Mouse (Mus musculus) heart, embryonic 13.5 days (tissue): ENCODE measurements at regions not wholly inside any gene's neighbourhood (a gene's known extent, or its start where the extent isn't known, plus 50 kb on each side); places are given as distances from the start of the nearest gene placed in this dataset.
"Not testable (repeated sequence)": the region's sequence is repeated elsewhere in the genome, so short reads cannot be mapped to it uniquely, and the experiment has no call there.

Source experiments
- ATAC-seq: fragments of 200-750 bp; cut with Nextera tagmentation; 2 replicates; pipeline ENCODE4 v1.8.0; 2017; ENCODE audit warnings: moderate TSS enrichment; ENCODE audit not compliant: insufficient number of reproducible peaks, low FRiP score, low TSS enrichment; ENCODE audit errors: extremely low read depth
- H3K27ac ChIP-seq: fragments of 300-500 bp; sonication (generic); replicated peaks from 2 replicates; pipeline ENCODE4 v1.5.1; 2015; ENCODE audit warnings: moderate library complexity, mild to moderate bottlenecking, inconsistent platforms
- H3K27me3 ChIP-seq: fragments of 300-500 bp; sonication (generic); replicated peaks from 2 replicates; pipeline ENCODE4 v1.6.1; 2015; ENCODE audit warnings: mild to moderate bottlenecking, inconsistent platforms
- H3K36me3 ChIP-seq: fragments of 300-500 bp; sonication (generic); 2 replicates; pipeline ENCODE4 v1.6.1; 2015; ENCODE audit warnings: mild to moderate bottlenecking, inconsistent platforms
- H3K4me1 ChIP-seq: fragments of 300-500 bp; sonication (generic); 2 replicates; pipeline ENCODE4 v1.6.1; 2015; ENCODE audit warnings: inconsistent platforms
- H3K4me2 ChIP-seq: fragments of 300-500 bp; sonication (generic); 2 replicates; pipeline ENCODE4 v1.6.1; 2015; ENCODE audit warnings: inconsistent platforms, mild to moderate bottlenecking, moderate library complexity
- H3K4me3 ChIP-seq: fragments of 300-500 bp; sonication (generic); 2 replicates; pipeline ENCODE4 v1.5.1; 2015; ENCODE audit warnings: moderate library complexity, mild to moderate bottlenecking, inconsistent platforms
- H3K9ac ChIP-seq: fragments of 300-500 bp; sonication (generic); 2 replicates; pipeline ENCODE4 v1.6.1; 2015; ENCODE audit warnings: inconsistent platforms, mild to moderate bottlenecking, moderate library complexity
- H3K9me3 ChIP-seq: fragments of 300-500 bp; sonication (generic); 2 replicates; pipeline ENCODE4 v1.6.1; 2016; ENCODE audit warnings: inconsistent platforms
- WGBS: fragments of 180-500 bp; shearing (Covaris S2); methylation state at CpG from one replicate; pipeline ENCODE4 v1.1.7; 2015; ENCODE audit warnings: mixed read lengths; 5-methylcytosine and 5-hydroxymethylcytosine counted together

DNA sequence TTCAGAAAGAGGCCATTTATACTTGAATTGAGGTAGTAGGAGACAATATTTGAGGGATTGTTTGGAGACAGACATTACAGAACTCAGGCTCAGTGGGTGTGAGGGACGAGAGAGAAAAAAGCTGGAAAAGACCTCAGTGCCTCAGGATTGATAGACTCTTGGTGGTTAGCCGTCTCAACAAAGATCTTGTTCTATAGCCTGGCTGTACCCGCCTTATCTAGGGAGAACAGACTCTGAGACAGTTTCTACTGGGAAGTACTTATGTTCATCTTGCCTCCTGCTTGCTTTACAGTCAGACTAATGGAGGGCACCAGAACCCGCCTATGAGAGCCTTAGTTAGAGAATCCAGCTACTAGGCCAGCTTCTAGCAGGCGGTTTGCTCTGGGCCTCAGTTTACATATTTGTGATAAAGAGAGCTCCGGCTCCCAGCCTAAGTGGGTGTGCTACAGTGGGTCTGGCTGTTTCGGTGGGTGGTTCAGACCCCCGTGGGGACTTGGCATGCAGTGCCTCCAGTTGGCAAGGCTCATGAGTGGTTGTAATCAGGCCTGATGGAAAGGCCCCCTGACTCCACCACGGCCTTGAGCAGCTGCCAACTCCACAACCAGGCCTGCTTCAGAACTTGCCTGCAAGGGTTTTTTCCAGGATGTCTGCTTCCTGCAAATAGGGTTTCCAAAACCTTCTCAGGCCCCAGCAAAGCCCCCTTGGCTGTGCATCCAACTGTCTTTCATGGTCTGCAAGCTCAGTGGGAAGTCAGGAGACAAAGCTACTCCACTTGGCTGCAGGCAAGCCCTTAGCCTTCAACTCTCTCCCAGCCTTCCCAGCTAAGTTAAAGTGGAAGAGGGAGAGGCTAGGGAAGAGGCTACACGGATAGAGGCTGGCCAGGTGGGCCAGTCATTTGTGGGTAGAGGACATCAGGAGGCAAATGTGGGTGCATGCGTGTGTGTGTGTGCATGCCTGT, 124.1 kb downstream of the Zfp36l1 start:
- no peak for ATAC-seq
- Histone ChIP-seq H3K4me1 (peaks cover 85% of the 10 kb centered on the region), H3K36me3 (no peaks in the 10 kb centered on the region), H3K27me3 (no peaks in the 10 kb centered on the region), H3K4me2 (0 out of 2 replicates have a peak overlapping the region, but pooled peaks have one; percentile 11), H3K9ac (peak overlapping the region; percentile 63), H3K9me3 (no peaks in the 10 kb centered on the region), H3K27ac (peak overlapping the region; percentile 91), H3K4me3 (no peak overlapping the region)
- WGBS: 51% methylated on average over 11 of the region's 11 CpGs

DNA sequence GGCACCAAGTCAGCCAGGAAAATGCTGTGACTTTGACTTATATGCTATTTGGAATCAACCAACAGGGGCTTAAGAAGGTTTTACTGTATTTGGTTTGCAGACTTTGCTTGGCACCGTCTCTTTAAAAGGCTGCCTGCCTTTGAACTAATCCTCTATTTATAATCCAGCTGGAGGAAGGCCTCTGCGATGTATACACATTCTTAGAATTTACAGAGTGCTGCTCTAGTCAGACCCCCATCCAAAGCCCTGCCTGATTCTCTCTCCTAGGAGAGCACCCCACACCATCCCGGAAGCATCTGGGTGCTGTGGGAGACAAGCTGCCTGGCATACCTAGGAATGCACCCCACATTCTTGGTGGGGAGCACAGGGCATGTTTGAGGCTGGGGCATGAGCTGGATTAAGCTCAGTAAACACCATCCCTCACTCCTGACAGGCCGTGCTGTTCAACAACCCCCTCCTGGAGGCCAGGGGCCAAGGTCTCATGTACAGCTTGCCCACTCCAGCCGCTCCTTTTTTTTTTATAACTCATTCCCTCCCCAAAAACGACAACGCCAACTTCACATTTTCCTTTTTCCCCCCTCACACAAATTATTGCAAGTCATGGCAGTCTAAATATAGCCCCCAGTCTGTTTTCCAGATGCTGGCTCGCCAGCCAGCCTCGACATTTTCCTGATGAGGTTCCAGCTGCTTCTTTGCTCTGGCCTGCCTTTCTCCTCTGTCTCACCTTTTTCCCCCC, 126.4 kb downstream of the Zfp36l1 start:
- WGBS: 21% methylated on average over 9 of the region's 9 CpGs
- no peak for ATAC-seq
- Histone ChIP-seq H3K4me2 (0 out of 2 replicates have a peak overlapping the region, but pooled peaks have one; percentile 6), H3K9ac (peak overlapping the region; percentile 35), H3K27me3 (no peaks in the 10 kb centered on the region), H3K4me3 (no peak overlapping the region), H3K9me3 (no peaks in the 10 kb centered on the region), H3K36me3 (no peaks in the 10 kb centered on the region), H3K27ac (peak overlapping the region; percentile 84), H3K4me1 (peaks cover 83% of the 10 kb centered on the region)

GRCm38 (mm10) chr12:79984985-79985747, 127.6 kb downstream of the Zfp36l1 start:
- H3K36me3 ChIP-seq: no peaks in the 10 kb centered on the region
- no peak overlapping the region for H3K4me2 ChIP-seq
- WGBS: 50% methylated on average over 5 of the region's 5 CpGs
- no peaks in the 10 kb centered on the region for H3K27me3 ChIP-seq
- H3K9me3 ChIP-seq: no peaks in the 10 kb centered on the region
- H3K9ac ChIP-seq: no peak overlapping the region; the same call in 1 of the 2 replicates
- ATAC-seq: no peak
- H3K27ac ChIP-seq: peak overlapping the region; percentile 81
- peaks cover 74% of the 10 kb centered on the region for H3K4me1 ChIP-seq
- no peak overlapping the region for H3K4me3 ChIP-seq

- Histone ChIP-seq H3K4me3 (no peak overlapping the region), H3K4me2 (no peak overlapping the region), H3K27ac (peak overlapping the region; percentile 81), H3K27me3 (no peaks in the 10 kb centered on the region), H3K36me3 (no peaks in the 10 kb centered on the region), H3K9me3 (no peaks in the 10 kb centered on the region), H3K4me1 (peaks cover 65% of the 10 kb centered on the region), H3K9ac (no peak overlapping the region; the same call in 1 of the 2 replicates)
- whole genome bisulfite sequencing: 50% methylated on average over 10 of the region's 10 CpGs
- ATAC-seq: no peak
These were observed 128.6 kb downstream of the Zfp36l1 start for GRCm38 (mm10) chr12:79984025-79984790.

GRCm38 (mm10) chr12:79983232-79983631, 129.6 kb downstream of the Zfp36l1 start:
- Histone ChIP-seq H3K4me2 (no peak overlapping the region), H3K4me3 (no peak overlapping the region), H3K9me3 (no peaks in the 10 kb centered on the region), H3K36me3 (no peaks in the 10 kb centered on the region), H3K4me1 (peaks cover 55% of the 10 kb centered on the region), H3K27me3 (no peaks in the 10 kb centered on the region), H3K27ac (no peak overlapping the region; the same call in 1 of the 2 replicates), H3K9ac (no peak overlapping the region)
- no peak for ATAC-seq
- WGBS: 44% methylated on average over 6 of the region's 6 CpGs

GRCm38 (mm10) chr12:79982497-79982896, 130.3 kb downstream of the Zfp36l1 start:
- not testable (repeated sequence) for H3K4me3 ChIP-seq, H3K9ac ChIP-seq, H3K36me3 ChIP-seq, H3K4me2 ChIP-seq, H3K27ac ChIP-seq, H3K27me3 ChIP-seq, H3K9me3 ChIP-seq, ATAC-seq
- WGBS: 67% methylated on average over 1 of the region's 1 CpGs
- peaks cover 48% of the 10 kb centered on the region for H3K4me1 ChIP-seq

DNA sequence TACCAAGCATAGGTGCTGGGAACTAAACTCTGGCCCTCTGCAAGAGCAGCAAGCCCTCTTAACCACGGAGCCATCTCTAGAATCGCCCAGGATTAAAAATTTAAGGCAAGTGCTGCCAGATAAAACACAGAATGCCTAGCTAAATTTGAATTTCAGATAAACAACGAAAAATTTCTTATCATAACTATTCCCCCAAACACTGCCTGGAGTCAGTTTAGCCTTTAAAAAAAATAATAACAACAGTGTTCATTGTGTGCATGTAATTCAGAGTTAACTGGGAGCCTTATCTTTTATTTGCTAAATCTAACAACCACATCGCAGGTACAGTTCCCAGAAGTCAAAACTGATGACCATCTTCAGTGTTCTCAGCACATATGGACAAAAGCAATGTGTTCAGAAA, 132.1 kb downstream of the Zfp36l1 start:
- 52% methylated on average over 4 of the region's 4 CpGs for WGBS
- Histone ChIP-seq H3K9ac (no peak overlapping the region), H3K4me1 (peaks cover 39% of the 10 kb centered on the region), H3K27ac (no peak overlapping the region), H3K9me3 (no peaks in the 10 kb centered on the region), H3K36me3 (no peaks in the 10 kb centered on the region), H3K4me2 (no peak overlapping the region), H3K27me3 (no peaks in the 10 kb centered on the region), H3K4me3 (no peak overlapping the region)
- no peak for ATAC-seq

GRCm38 (mm10) chr12:79977136-79977535, 135.7 kb downstream of the Zfp36l1 start:
- Histone ChIP-seq H3K36me3 (no peaks in the 10 kb centered on the region), H3K27me3 (no peaks in the 10 kb centered on the region), H3K9ac (no peak overlapping the region), H3K9me3 (no peaks in the 10 kb centered on the region), H3K4me2 (no peak overlapping the region), H3K27ac (0 out of 2 replicates have a peak overlapping the region, but pooled peaks have one; percentile 88), H3K4me1 (peaks cover 37% of the 10 kb centered on the region), H3K4me3 (no peak overlapping the region)
- WGBS: 93% methylated on average over 3 of the region's 3 CpGs
- ATAC-seq: no peak

- H3K27ac ChIP-seq: peak overlapping the region; percentile 88
- H3K4me1 ChIP-seq: peaks cover 46% of the 10 kb centered on the region
- no peaks in the 10 kb centered on the region for H3K27me3 ChIP-seq
- no peak overlapping the region for H3K4me3 ChIP-seq
- 48% methylated on average over 9 of the region's 9 CpGs for WGBS
- no peaks in the 10 kb centered on the region for H3K9me3 ChIP-seq
- H3K9ac ChIP-seq: peak overlapping the region; percentile 70
- peak; percentile 10; the same call in 1 of the 2 replicates for ATAC-seq
- no peaks in the 10 kb centered on the region for H3K36me3 ChIP-seq
- H3K4me2 ChIP-seq: no peak overlapping the region
These were observed 137.2 kb downstream of the Zfp36l1 start for GRCm38 (mm10) chr12:79975466-79976239.

- Histone ChIP-seq H3K4me2 (no peak overlapping the region), H3K4me3 (no peak overlapping the region), H3K36me3 (no peaks in the 10 kb centered on the region), H3K9ac (peak overlapping the region; percentile 70), H3K9me3 (no peaks in the 10 kb centered on the region), H3K27me3 (no peaks in the 10 kb centered on the region), H3K4me1 (peaks cover 52% of the 10 kb centered on the region), H3K27ac (peak overlapping the region; percentile 88)
- no peak for ATAC-seq
- WGBS: 63% methylated on average over 6 of the region's 6 CpGs
These were observed 137.8 kb downstream of the Zfp36l1 start for GRCm38 (mm10) chr12:79975050-79975449.
